Mouse (Mus musculus) liver, adult (tissue): Measurements from ENCODE around the gene Rnf187.

ENCODE experiments used
- GATA4 ChIP-seq: IDR thresholded peaks from 2 replicates; pipeline ENCODE4 v1.6.1; 2014; ENCODE audit warnings: mild to moderate bottlenecking, low read length; ENCODE audit not compliant: insufficient replicate concordance

Gene Rnf187

DNA sequence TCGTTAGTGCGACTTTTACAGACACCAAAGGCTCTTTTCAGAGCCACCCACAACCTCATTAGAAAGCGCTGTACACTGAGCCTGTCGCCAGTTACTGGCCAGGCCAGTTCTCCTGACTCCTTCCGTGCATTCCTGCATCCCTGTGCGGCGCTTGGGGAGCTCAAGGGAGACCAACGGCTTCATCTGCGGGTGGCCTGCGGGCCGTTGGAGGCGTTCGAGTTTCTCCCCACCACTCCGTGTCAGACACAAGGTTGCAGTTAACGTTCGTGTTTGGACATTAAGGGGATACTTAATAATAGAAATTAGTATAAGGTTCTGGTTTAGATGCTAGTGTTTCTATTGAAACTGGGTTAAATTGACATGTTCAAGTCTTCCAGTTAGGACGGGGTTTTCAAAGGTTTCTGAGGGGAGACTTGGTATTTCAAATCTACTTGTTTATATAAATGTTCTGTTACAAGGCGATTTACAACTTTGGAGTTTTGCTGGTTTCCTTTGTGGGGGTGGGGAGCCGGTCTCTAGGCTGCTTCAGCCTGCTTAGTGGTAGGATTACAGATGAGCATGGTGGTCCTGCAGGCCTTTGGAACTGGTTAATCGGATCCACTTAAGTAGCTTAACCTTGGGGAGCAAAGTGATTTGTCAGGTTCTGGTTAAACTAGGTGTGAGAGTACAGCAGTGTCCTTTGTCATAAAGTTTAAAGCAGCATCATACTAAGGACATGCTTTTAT lies 16.6 kb upstream of the Rnf187 start:
- TF ChIP-seq GATA4 = no peak

DNA sequence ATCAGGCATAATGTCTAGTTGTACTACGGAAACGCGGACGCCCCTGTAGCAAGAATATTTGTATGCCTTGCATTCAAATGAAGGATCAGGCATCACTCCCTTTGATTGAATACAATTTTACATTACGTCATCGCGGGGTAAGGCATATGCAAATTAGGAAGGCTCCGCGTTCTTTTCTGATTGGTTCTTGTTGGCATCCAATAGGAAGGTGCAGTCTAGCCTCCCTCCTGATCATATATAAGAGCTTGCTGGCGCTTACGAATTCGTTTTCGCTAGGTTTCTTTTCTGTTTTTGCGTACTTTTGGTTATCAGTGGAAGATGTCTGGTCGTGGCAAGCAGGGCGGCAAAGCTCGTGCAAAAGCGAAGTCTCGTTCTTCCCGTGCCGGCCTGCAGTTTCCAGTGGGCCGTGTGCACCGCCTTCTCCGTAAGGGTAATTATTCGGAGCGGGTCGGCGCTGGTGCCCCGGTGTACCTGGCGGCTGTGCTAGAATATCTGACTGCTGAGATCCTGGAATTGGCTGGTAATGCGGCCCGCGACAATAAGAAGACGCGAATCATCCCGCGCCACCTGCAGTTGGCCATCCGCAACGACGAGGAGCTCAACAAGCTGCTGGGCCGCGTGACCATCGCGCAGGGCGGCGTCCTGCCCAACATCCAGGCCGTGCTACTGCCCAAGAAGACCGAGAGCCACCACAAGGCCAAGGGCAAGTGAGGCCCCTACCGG lies 15.9 kb upstream of the Rnf187 start, which contains the start of the genes Hist3h2a and Trim17:
Gene Hist3h2a (plus strand): TSS at position 266 of the 723 bp plus-strand sequence.
Gene Trim17 (plus strand): TSS at position 266 of the 723 bp plus-strand sequence.
- TF ChIP-seq GATA4 = no peak

DNA sequence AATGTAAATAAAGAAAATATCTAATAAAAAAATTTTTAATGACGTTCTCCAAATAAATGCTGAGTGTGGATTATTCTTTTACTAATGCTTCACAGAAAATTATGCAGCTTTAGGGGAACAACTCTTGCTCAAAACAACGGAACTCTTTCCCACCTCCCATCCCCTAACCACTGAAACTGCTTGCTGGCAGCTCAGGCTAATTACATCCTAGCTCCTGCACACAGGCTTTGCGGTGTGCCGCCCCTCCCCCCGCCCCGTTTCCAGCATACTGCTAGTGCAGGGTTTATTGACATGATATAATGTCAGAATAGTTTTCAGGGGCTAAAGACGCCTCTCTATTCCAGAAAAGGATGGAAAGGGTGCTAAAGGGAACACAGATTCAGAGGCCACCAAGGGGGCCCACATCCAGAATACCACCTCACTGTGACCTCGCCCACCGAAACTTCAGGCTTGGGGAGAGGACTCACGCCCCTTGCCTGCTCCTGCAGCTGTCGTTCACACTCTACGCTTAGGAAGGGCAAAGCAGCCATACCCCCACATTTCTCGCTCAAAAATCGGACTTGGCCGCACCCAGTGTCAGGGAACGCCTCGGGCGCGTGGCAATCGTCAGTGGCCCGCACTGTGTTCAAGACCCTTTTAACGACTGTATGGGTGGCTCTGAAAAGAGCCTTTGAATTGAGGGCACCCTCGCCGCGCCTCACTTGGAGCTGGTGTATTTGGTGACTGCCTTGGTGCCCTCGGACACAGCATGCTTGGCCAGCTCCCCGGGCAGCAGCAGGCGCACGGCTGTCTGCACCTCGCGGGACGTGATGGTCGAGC lies 14.8 kb upstream of the Rnf187 start:
- TF ChIP-seq GATA4 = no peak

DNA sequence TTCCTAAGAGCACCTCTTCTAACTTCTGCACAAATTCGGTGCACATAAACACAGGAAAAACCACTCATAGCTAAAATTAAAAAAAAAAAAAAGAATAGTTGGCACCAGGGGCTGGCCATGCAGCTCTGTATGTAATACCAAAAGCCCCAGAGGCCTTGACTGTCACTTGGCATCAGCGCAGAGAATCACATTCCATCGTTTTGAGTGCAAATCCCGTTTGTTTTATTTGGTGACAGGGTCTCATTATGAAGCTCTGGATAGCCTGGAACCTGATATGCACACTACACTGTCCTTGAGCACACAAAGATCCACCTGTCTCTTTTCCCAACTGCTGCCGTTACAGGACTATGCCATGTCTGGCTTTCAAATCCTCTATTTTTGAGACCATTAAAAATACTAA lies 12.5 kb upstream of the Rnf187 start:
- TF ChIP-seq GATA4 = no peak

DNA sequence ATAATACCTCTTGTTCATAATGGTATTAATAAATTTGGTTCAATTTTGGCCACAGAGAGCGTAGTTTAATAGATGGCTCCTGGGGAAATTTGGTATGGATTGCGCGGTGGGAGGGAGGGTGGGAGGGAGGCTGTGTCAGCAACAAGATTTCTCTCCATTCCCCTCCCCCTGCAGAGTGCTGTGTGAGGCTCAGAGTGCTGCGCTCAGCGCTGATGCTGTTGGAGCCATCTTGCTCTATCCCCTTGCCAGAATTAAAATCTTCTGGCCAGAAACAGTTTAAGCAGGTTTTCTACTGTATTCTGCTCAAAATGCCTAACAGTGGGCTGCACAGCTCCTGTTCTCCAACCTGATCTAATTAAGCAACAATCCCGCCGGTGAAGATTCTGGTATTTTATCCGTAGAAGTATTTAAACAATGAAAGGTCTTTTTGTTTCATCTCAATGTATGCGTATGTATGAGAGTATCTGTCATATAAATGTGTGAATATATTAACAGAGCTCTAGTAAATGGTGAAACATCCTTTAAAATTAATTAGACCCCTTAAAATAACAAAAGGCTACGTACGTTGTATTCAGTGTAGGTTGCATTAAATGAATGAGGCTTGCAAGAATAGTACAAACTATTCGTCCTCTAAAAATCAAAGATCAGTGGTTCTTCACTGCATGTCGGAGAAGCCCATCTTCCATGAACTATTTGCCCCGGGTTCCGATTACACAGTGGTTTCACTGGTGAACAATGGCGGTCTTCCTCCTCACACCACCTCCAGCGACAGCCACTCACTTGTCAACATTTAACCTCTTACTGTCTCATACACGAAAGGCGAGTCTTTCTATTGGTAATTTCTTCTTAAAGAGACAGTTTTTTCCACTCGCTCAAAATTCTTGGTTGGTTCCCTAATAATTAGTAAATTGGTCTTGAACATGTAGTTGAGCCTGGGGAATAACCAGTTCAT lies 11.0 kb upstream of the Rnf187 start:
- no peak for TF ChIP-seq GATA4

DNA sequence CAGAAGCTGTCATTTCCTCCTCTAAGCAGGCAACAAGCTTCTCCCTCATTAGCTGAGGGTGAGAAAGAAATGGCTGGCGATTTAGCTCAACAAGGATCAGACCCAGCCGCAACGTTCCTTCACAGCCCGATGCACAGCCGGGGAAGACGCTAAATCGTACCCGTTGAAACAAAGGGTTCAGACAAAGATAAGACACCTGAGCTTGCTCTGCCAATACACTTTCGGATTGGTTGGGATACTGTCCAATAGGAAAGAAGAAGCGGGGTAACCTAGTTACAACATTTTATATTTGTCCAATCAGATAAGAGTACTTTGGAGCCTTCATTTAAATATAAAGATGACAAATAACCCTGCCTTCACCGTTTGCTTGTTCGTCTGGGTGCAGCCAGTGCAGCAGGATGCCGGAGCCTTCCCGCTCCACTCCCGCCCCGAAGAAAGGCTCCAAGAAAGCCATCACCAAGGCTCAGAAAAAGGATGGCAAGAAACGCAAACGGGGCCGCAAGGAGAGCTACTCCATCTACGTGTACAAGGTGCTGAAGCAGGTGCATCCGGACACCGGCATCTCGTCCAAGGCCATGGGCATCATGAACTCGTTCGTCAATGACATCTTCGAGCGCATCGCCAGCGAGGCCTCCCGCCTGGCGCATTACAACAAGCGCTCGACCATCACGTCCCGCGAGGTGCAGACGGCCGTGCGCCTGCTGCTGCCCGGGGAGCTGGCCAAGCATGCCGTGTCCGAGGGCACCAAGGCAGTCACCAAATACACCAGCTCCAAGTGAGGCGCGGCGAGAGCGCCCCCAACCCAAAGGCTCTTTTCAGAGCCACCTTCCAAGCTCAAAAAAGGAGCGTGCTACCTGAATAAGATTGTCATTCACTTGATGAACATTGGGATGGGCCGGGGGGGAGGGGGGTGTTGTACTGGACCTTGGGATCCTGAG lies 10.1 kb upstream of the Rnf187 start, which contains the start of gene Hist3h2ba:
Gene Hist3h2ba (plus strand): TSS at position 379 of the 938 bp plus-strand sequence.
- TF ChIP-seq GATA4 = no peak

DNA sequence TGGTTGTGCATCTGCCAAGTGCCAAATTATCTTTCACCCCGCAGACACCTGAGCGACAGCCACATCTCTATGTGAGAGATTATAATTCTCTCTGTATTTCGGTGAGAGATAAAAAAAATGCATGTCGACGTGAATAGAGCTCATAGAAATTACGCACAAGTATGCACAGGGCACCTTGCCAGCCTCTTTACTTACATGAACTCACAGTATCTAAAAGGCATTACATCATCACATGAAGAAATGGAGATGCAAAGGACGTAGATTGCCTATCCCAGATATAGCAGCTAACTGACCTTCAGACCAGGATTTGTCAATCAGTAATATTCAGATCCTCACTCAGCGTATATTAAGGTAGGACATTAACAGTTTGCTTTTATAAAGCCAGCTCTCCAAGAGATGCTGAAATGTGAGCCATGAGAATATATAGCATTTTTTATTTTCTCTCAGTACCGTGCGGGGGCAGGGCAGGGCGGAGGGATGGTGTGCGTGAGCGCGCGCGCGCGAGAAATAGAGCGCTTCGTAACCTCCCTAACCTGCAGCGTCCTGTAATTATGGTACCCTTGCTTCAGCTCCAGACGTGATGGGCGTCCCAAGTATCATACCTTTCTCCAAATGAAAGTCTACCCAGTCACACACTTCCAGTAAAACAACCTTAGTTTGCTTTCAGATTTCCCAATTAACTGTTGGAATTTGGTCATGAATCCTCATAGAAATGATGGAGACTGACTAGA lies 9.2 kb upstream of the Rnf187 start:
- no peak for TF ChIP-seq GATA4

DNA sequence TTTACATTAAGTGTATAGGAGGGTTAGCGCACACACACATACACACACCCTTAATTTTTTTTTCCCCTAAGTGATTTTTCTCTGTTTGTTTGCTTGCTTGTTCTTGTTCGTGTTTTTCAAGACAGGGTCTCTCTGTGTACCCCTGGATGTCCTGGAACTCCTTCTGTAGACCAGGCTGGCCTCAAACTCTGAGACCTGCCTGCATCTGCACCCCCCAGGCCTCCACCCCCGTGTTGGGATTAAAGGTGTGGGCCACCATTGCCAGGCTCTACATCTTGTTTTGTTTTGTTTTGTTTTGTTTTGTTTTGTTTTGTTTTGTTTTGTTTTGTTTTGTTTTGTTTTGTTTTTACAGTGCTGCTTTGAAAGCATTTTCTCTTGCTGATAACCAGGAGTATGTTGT lies 8.6 kb upstream of the Rnf187 start:
- no peak for TF ChIP-seq GATA4

DNA sequence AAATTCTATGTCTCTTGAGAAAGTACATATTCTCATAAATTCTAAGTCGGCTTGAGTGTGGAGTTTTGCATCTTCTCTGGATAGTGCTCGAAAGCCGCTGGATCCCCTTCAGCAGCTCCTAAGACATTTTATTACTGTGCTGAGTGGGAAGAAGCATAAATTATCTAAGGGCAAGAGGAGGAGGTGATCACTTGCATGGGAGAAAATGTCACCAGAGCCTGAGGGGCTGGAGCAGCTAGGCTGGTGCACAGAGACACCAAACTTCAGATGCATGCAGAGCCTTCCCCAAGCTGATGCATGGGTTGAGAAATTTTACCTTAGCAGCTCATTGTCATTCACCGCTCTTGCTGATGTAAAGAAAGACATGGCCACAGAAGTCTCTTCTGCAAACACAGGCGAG lies 5.4 kb upstream of the Rnf187 start:
- TF ChIP-seq GATA4 = no peak

DNA sequence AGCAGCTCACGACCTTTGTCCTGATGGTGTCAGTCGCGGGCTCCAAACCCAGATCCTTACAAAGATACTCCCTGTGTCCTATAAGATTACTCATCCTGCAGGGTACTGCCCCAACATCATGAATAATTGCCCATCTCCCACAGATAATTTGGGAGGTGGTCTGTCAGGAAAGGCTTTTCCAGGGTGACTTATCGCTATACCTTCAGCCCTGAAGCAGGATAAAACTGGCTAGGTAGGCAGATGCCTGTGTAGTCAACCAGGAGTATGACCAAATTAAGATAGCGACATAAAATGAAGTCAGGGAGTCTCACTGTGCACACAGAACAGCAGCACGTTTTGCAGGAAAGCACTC lies 348 bp upstream of the Rnf187 start:
- TF ChIP-seq GATA4 = no peak

DNA sequence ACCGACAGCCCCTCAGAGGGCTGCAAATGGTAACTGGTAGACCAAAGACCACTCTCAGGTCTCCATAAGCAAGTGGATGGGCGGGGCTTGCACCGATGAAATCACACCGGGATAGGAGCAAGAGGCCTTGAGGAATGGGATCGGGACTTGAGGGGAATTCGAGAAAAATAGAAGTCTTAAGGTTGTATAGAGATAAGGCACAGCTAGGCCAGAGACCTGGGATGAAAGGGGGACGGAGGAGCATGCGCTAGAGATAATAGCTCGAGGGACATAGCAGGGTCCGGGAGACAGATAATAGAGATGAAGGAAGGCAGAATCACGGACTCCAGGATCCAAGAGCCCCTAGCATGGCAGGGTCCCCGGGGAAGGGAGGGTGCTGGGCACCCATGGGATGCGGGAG lies 807 bp downstream of the Rnf187 start:
- no peak for TF ChIP-seq GATA4

DNA sequence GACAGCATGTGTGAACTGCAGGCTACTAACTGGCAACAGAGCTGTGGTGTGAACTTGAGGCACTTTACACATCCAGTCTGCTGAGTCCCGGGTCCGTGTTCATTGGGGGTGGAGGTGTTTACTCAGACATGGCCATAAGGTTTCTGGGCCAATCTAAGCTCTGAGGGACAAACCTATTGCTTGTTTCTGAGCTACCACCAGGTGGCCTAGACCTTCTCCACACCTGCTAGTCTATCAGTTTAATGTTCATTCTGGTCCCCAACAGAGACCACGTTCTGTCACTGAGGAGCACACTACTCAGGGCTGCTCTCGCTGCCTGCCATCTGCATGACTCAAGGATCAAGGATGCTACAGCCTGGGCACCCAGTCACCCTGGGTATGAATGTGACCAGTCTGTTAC lies 7.1 kb downstream of the Rnf187 start:
- TF ChIP-seq GATA4 = no peak

DNA sequence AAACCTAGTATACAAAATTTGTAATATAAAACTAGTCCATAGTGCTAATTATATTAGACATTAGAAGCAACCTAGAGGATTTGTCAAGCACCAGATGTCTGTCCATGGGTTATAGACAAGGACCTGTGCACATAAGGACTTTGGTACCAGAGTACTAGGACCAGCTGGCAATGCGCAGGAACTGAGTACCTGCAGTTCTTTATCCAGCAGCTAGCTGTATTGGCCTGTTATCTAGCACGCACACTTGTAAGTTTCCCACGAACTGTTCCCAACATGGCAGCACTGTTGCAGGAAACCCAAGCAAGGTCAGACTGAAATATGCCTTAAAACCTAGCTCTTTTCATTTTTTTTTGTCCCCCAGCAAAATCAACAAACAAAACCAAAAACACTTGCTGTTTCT lies 8.5 kb downstream of the Rnf187 start:
- no peak for TF ChIP-seq GATA4

DNA sequence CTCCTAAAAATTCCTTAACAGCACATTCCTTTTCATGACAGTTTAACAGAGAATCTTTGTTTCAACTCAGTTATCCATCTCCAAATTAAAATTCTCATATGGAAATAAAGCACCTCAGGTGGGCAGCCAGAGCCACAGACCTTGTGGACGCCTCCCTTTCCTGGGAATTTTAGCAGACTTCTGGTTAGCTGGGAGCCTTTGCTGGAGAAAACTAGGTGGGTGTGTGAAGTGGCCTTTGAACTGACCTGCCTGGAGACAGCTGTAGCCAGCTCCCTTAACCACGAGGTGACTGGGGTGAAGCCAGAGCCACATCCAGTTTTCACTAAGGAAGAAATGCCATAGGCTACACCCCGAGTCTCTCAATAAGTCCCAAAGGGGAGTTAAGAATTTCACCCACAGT lies 9.1 kb downstream of the Rnf187 start:
- TF ChIP-seq GATA4 = no peak
